Mouse (Mus musculus): ENCODE data around the gene Kcnab3. TPM values are rescaled to one million over a fixed set of nuclear protein-coding genes. Genes with fewer than 3 reads are reported as not detected.

The Kcnab3 gene
- polyA plus RNA-seq, 1 experiment = not detected

GRCm38 (mm10) chr11:69372056-69372779 lies 46.2 kb downstream of the Kcnab3 start:
- H3K9me3 ChIP-seq (ENCODE audit: control insufficient read depth, low read length) = peaks cover 7% of the 10 kb centered on the region; the same call in 1 of the 2 replicates
- TF ChIP-seq GATA1 (IDR thresholded peaks at IDR 0.05; ENCODE audit: low read length) (no peak), TAL1 (IDR thresholded peaks at IDR 0.05; ENCODE audit: low read length) (no peak)
- peaks cover 52% of the 10 kb centered on the region for H3K27me3 ChIP-seq (ENCODE audit: control insufficient read depth)
- peak overlapping the region; percentile 59 for H3K4me3 ChIP-seq (replicated peaks)
- peaks cover 5% of the 10 kb centered on the region; the same call in 1 of the 2 replicates for H3K36me3 ChIP-seq (ENCODE audit: control insufficient read depth)
- H3K4me1 ChIP-seq (ENCODE audit: control insufficient read depth) = peaks cover 71% of the 10 kb centered on the region

- Histone ChIP-seq H3K4me3 (replicated peaks) (peak overlapping the region; percentile 59), H3K9me3 (ENCODE audit: control insufficient read depth, low read length) (peaks cover 6% of the 10 kb centered on the region; the same call in 1 of the 2 replicates), H3K27me3 (ENCODE audit: control insufficient read depth) (peaks cover 47% of the 10 kb centered on the region), H3K4me1 (ENCODE audit: control insufficient read depth) (peaks cover 70% of the 10 kb centered on the region), H3K36me3 (ENCODE audit: control insufficient read depth) (peaks cover 5% of the 10 kb centered on the region; the same call in 1 of the 2 replicates)
- TF ChIP-seq TAL1 (IDR thresholded peaks at IDR 0.05; ENCODE audit: low read length) = no peak
- no peak for TF ChIP-seq GATA1 (IDR thresholded peaks at IDR 0.05; ENCODE audit: low read length)
Measured at GRCm38 (mm10) chr11:69372780-69373170, 46.7 kb downstream of the Kcnab3 start.

- TF ChIP-seq GATA1 (IDR thresholded peaks at IDR 0.05; ENCODE audit: low read length) (peak; percentile 78), TAL1 (IDR thresholded peaks at IDR 0.05; ENCODE audit: low read length) (peak; percentile 69)
- H3K4me1 ChIP-seq (ENCODE audit: control insufficient read depth) = peaks cover 63% of the 10 kb centered on the region
- H3K36me3 ChIP-seq (ENCODE audit: control insufficient read depth) = peaks cover 5% of the 10 kb centered on the region; the same call in 1 of the 2 replicates
- H3K27me3 ChIP-seq (ENCODE audit: control insufficient read depth) = peaks cover 41% of the 10 kb centered on the region
- H3K4me3 ChIP-seq (replicated peaks) = peak overlapping the region; percentile 59
- H3K9me3 ChIP-seq (ENCODE audit: control insufficient read depth, low read length) = peaks cover under 1% of the 10 kb centered on the region; the same call in 1 of the 2 replicates
Measured at GRCm38 (mm10) chr11:69373223-69373965, 47.3 kb downstream of the Kcnab3 start.

GRCm38 (mm10) chr11:69375646-69376045 lies 49.6 kb downstream of the Kcnab3 start:
- Histone ChIP-seq H3K36me3 (ENCODE audit: control insufficient read depth) (peaks cover 5% of the 10 kb centered on the region; the same call in 1 of the 2 replicates), H3K4me3 (replicated peaks) (no peak overlapping the region), H3K27me3 (ENCODE audit: control insufficient read depth) (peaks cover 18% of the 10 kb centered on the region), H3K9me3 (ENCODE audit: control insufficient read depth, low read length) (no peaks in the 10 kb centered on the region), H3K4me1 (ENCODE audit: control insufficient read depth) (peaks cover 60% of the 10 kb centered on the region)
- TF ChIP-seq TAL1 (IDR thresholded peaks at IDR 0.05; ENCODE audit: low read length) = no peak
- TF ChIP-seq GATA1 (IDR thresholded peaks at IDR 0.05; ENCODE audit: low read length) = no peak

- Histone ChIP-seq H3K36me3 (ENCODE audit: control insufficient read depth) (peaks cover 5% of the 10 kb centered on the region; the same call in 1 of the 2 replicates), H3K9me3 (ENCODE audit: control insufficient read depth, low read length) (no peaks in the 10 kb centered on the region), H3K4me1 (ENCODE audit: control insufficient read depth) (peaks cover 39% of the 10 kb centered on the region), H3K27me3 (ENCODE audit: control insufficient read depth) (peaks cover 5% of the 10 kb centered on the region), H3K4me3 (replicated peaks) (no peak overlapping the region)
- TF ChIP-seq GATA1 (IDR thresholded peaks at IDR 0.05; ENCODE audit: low read length) = no peak
Measured at GRCm38 (mm10) chr11:69377766-69378165, 51.7 kb downstream of the Kcnab3 start.

GRCm38 (mm10) chr11:69379600-69379999 lies 53.5 kb downstream of the Kcnab3 start:
- peaks cover 21% of the 10 kb centered on the region for H3K4me1 ChIP-seq (ENCODE audit: control insufficient read depth)
- H3K27me3 ChIP-seq (ENCODE audit: control insufficient read depth) = peaks cover 5% of the 10 kb centered on the region; the same call in 1 of the 2 replicates
- TF ChIP-seq GATA1 (IDR thresholded peaks at IDR 0.05; ENCODE audit: low read length) (no peak), TAL1 (IDR thresholded peaks at IDR 0.05; ENCODE audit: low read length) (no peak)
- H3K36me3 ChIP-seq (ENCODE audit: control insufficient read depth) = peaks cover 3% of the 10 kb centered on the region; the same call in 1 of the 2 replicates
- H3K4me3 ChIP-seq (replicated peaks) = no peak overlapping the region
- H3K9me3 ChIP-seq (ENCODE audit: control insufficient read depth, low read length) = no peaks in the 10 kb centered on the region

- Histone ChIP-seq H3K27me3 (ENCODE audit: control insufficient read depth) (peaks cover 5% of the 10 kb centered on the region; the same call in 1 of the 2 replicates), H3K36me3 (ENCODE audit: control insufficient read depth) (no peaks in the 10 kb centered on the region), H3K9me3 (ENCODE audit: control insufficient read depth, low read length) (no peaks in the 10 kb centered on the region), H3K4me3 (replicated peaks) (no peak overlapping the region), H3K4me1 (ENCODE audit: control insufficient read depth) (peaks cover 12% of the 10 kb centered on the region)
- TF ChIP-seq GATA1 (IDR thresholded peaks at IDR 0.05; ENCODE audit: low read length) (no peak), TAL1 (IDR thresholded peaks at IDR 0.05; ENCODE audit: low read length) (no peak)
Measured at GRCm38 (mm10) chr11:69381356-69381755, 55.3 kb downstream of the Kcnab3 start.

Other genes starting within 250 kb of the Kcnab3 start
- 7.9 and 9.1 TPM in 2 replicates for gene Vamp2, start 237.8 kb upstream of the Kcnab3 start, polyA plus RNA-seq (2012)
- gene Per1, start 231.0 kb upstream of the Kcnab3 start, polyA plus RNA-seq (2012) = 1.4 and 1.5 TPM in 2 replicates
- 0.05 TPM in 1 of 2 replicates, not detected in the other for gene Hes7, start 205.9 kb upstream of the Kcnab3 start, polyA plus RNA-seq (2012)
- not detected in 2 replicates for gene 9130213A22Rik, start 203.7 kb upstream of the Kcnab3 start, polyA plus RNA-seq (2012)
- gene Aloxe3, start 200.4 kb upstream of the Kcnab3 start, polyA plus RNA-seq (2012) = 0.01 TPM in 1 of 2 replicates, not detected in the other
- gene Alox12b, start 169.3 kb upstream of the Kcnab3 start, polyA plus RNA-seq (2012) = not detected in 2 replicates
- not detected in 2 replicates for gene Alox8, start 128.4 kb upstream of the Kcnab3 start, polyA plus RNA-seq (2012)
- gene Gucy2e, start 89.2 kb upstream of the Kcnab3 start, polyA plus RNA-seq (2012) = not detected in 2 replicates
- 3.4 and 4.9 TPM in 2 replicates for gene Cntrob, start 2.5 kb upstream of the Kcnab3 start, polyA plus RNA-seq (2012)
- 1.5 and 1.9 TPM in 2 replicates for gene Trappc1, start 2.3 kb upstream of the Kcnab3 start, polyA plus RNA-seq (2012)
- gene Rnf227, start 14.2 kb downstream of the Kcnab3 start, polyA plus RNA-seq (2012) = 0.06 TPM in 1 of 2 replicates, not detected in the other
- 1.1 and 1.8 TPM in 2 replicates for gene Chd3, start 43.1 kb downstream of the Kcnab3 start, polyA plus RNA-seq (2012)
- 17.5 and 24.2 TPM in 2 replicates for gene Naa38, start 69.2 kb downstream of the Kcnab3 start, polyA plus RNA-seq (2012)
- gene Cyb5d1, start 69.4 kb downstream of the Kcnab3 start, polyA plus RNA-seq (2012) = 0.12 and 0.40 TPM in 2 replicates
- gene Tmem88, start 72.0 kb downstream of the Kcnab3 start, polyA plus RNA-seq (2012) = 0.08 TPM in 1 of 2 replicates, not detected in the other
- gene Kdm6b, start 87.4 kb downstream of the Kcnab3 start, polyA plus RNA-seq (2012) = 0.51 and 0.65 TPM in 2 replicates
- gene Dnah2, start 222.9 kb downstream of the Kcnab3 start, polyA plus RNA-seq (2012) = 0.04 TPM in 1 of 2 replicates, not detected in the other
- gene Efnb3, start 233.9 kb downstream of the Kcnab3 start, polyA plus RNA-seq (2012) = 0.15 and 0.20 TPM in 2 replicates

Data from erythroblast, embryonic 14.5 days (primary cell).